Mouse (Mus musculus): ENCODE results near the gene Obscn.

DNA sequence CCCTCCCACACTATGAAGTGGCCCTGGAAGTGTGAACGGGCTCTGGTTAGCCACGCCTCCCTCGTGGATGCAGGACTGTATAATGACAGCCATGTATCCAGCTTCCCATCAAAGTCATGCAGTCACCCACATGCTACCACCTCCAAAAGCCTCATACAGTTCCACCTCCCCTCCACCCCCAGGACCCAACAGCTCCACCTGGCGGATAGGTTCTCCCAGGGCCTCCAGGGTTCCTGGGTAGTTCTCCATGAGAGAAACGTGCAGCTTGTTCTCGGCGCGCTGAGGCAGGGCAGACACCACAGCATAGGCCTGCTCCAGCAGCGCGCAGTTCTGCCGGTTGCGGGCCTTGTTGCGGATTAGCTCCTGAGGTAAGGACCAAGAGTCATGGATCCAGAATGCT, 107.2 kb downstream of the Obscn start:
- no peak for TF ChIP-seq POLR2A (IDR thresholded peaks at IDR 0.05; ENCODE audit: low read depth, low read length)
- TF ChIP-seq CTCF (conservative IDR thresholded peaks at IDR 0.05; ENCODE audit: insufficient read depth, insufficient read length, low read depth, low read length) = 0 out of 2 replicates have a peak, but pooled peaks have one; percentile 9
